Mouse (Mus musculus) ZHBTc4 (cell line): ENCODE results near the gene Gstp2.

Experiments used
- DNase-seq: peaks from one replicate; pipeline ENCODE4 v3.0.0-alpha.2; 2011; ENCODE audit warnings: low read depth, low spot score

The Gstp2 gene

GRCm38 (mm10) chr19:4045966-4046865 is at the start of gene Gstp2:
TSS of gene Gstp2 (minus strand) at chr19:4046023.
- DNase-seq: peak; percentile 96

GRCm38 (mm10) chr19:4094774-4095303 is 49.0 kb upstream of the Gstp2 start:
- DNase-seq: no peak

- peak; percentile 43 for DNase-seq
These were observed 48.5 kb upstream of the Gstp2 start for GRCm38 (mm10) chr19:4094348-4094747.

- no peak for DNase-seq
These were observed 47.9 kb upstream of the Gstp2 start for GRCm38 (mm10) chr19:4093772-4094171.

- no peak for DNase-seq
These were observed 46.9 kb upstream of the Gstp2 start for GRCm38 (mm10) chr19:4092750-4093149.

GRCm38 (mm10) chr19:4091383-4091782 is 45.6 kb upstream of the Gstp2 start:
- no peak for DNase-seq

- no peak for DNase-seq
These were observed 44.6 kb upstream of the Gstp2 start for GRCm38 (mm10) chr19:4090446-4090845.

GRCm38 (mm10) chr19:4089128-4089527 is 43.3 kb upstream of the Gstp2 start:
- no peak for DNase-seq

GRCm38 (mm10) chr19:4088146-4088545 is 42.3 kb upstream of the Gstp2 start:
- no peak for DNase-seq

GRCm38 (mm10) chr19:4087090-4087489 is 41.3 kb upstream of the Gstp2 start:
- DNase-seq: no peak

- no peak for DNase-seq
These were observed 40.3 kb upstream of the Gstp2 start for GRCm38 (mm10) chr19:4086156-4086555.

- no peak for DNase-seq
These were observed 39.2 kb upstream of the Gstp2 start for GRCm38 (mm10) chr19:4084984-4085383.

- no peak for DNase-seq
These were observed 38.0 kb upstream of the Gstp2 start for GRCm38 (mm10) chr19:4083826-4084225.

GRCm38 (mm10) chr19:4083316-4083715 is 37.5 kb upstream of the Gstp2 start:
- DNase-seq: no peak

GRCm38 (mm10) chr19:4082219-4082965 is 36.6 kb upstream of the Gstp2 start:
- DNase-seq: no peak

GRCm38 (mm10) chr19:4081394-4081793 is 35.6 kb upstream of the Gstp2 start, which contains the start of gene Cabp2:
TSS of gene Cabp2 (plus strand) at chr19:4081578.
- DNase-seq: no peak

GRCm38 (mm10) chr19:4080511-4081009 is 34.7 kb upstream of the Gstp2 start:
- no peak for DNase-seq

- no peak for DNase-seq
These were observed 33.8 kb upstream of the Gstp2 start for GRCm38 (mm10) chr19:4079594-4079993.

GRCm38 (mm10) chr19:4075531-4075930 is 29.7 kb upstream of the Gstp2 start:
- DNase-seq: no peak

GRCm38 (mm10) chr19:4072706-4073424 is 27.0 kb upstream of the Gstp2 start:
- no peak for DNase-seq

- no peak for DNase-seq
These were observed 25.6 kb upstream of the Gstp2 start for GRCm38 (mm10) chr19:4071406-4071805.
